Mouse (Mus musculus): Measurements from ENCODE around the gene Ppp1r7.
"Not testable (repeated sequence)": the region's sequence is repeated elsewhere in the genome, so short reads cannot be mapped to it uniquely, and the experiment has no call there.

Gene Ppp1r7

GRCm38 (mm10) chr1:93342648-93343503 is at the start of gene Ppp1r7, which contains the start of gene Pask:
Gene Ppp1r7 (plus strand): TSS chr1:93342854.
Gene Pask (minus strand): TSS chr1:93343482.
- peak; percentile 95 to 96 for DNase-seq

GRCm38 (mm10) chr1:93294491-93294890 is 48.2 kb upstream of the Ppp1r7 start:
- DNase-seq: not testable (repeated sequence)

- DNase-seq: no peak
These were observed 42.9 kb upstream of the Ppp1r7 start for GRCm38 (mm10) chr1:93299791-93300190.

GRCm38 (mm10) chr1:93300578-93300977 is 42.1 kb upstream of the Ppp1r7 start:
- DNase-seq: peak in 1 of 2 experiments; percentile 26

GRCm38 (mm10) chr1:93305581-93306337 is 36.9 kb upstream of the Ppp1r7 start, which contains the start of gene Mterf4:
Gene Mterf4 (minus strand): TSS chr1:93305915.
- DNase-seq: peak; percentile 91

GRCm38 (mm10) chr1:93323973-93324372 is 18.7 kb upstream of the Ppp1r7 start:
- DNase-seq: no peak

GRCm38 (mm10) chr1:93326446-93326845 is 16.2 kb upstream of the Ppp1r7 start:
- DNase-seq: no peak

GRCm38 (mm10) chr1:93334621-93335020 is 8.0 kb upstream of the Ppp1r7 start:
- DNase-seq: no peak

- DNase-seq: peak; percentile 96
These were observed 922 bp downstream of the Ppp1r7 start for GRCm38 (mm10) chr1:93343504-93344047.

- DNase-seq: no peak
These were observed 4.5 kb downstream of the Ppp1r7 start for GRCm38 (mm10) chr1:93347176-93347575.

- DNase-seq: no peak
These were observed 7.0 kb downstream of the Ppp1r7 start for GRCm38 (mm10) chr1:93349701-93350100.

- DNase-seq: peak; percentile 70 to 77
These were observed 10.1 kb downstream of the Ppp1r7 start for GRCm38 (mm10) chr1:93352724-93353123.

GRCm38 (mm10) chr1:93362661-93363060 is 20.0 kb downstream of the Ppp1r7 start:
- no peak for DNase-seq

- DNase-seq: no peak
These were observed 23.0 kb downstream of the Ppp1r7 start for GRCm38 (mm10) chr1:93365641-93366040.

- no peak for DNase-seq
These were observed 31.0 kb downstream of the Ppp1r7 start, which contains the start of gene Ano7 for GRCm38 (mm10) chr1:93373665-93374064. Gene Ano7 (plus strand): TSS chr1:93373930.

GRCm38 (mm10) chr1:93377307-93377706 is 34.7 kb downstream of the Ppp1r7 start:
- DNase-seq: no peak

GRCm38 (mm10) chr1:93379117-93379516 is 36.5 kb downstream of the Ppp1r7 start:
- no peak for DNase-seq

- DNase-seq: no peak
These were observed 44.5 kb downstream of the Ppp1r7 start for GRCm38 (mm10) chr1:93387198-93387597.

- no peak for DNase-seq
These were observed 46.3 kb downstream of the Ppp1r7 start for GRCm38 (mm10) chr1:93388906-93389305.

GRCm38 (mm10) chr1:93401191-93402052 is 58.8 kb downstream of the Ppp1r7 start:
- no peak for DNase-seq

GRCm38 (mm10) chr1:93403403-93403802 is 60.7 kb downstream of the Ppp1r7 start:
- no peak for DNase-seq
